Mouse (Mus musculus) CD4-positive naive resting alpha-beta T cell, adult 57 days (primary cell): ENCODE results near the gene Ddx60. TPM values are rescaled to one million over a fixed set of nuclear protein-coding genes. Genes with fewer than 3 reads are reported as not detected.

Source experiments
- total RNA-seq: library from RNA; stranded (reverse); gene quantifications from one replicate; pipeline ENCODE4 v1.2.4, GENCODE M21; 2023

Ddx60 gene
- total RNA-seq: 34.4 TPM

DNA sequence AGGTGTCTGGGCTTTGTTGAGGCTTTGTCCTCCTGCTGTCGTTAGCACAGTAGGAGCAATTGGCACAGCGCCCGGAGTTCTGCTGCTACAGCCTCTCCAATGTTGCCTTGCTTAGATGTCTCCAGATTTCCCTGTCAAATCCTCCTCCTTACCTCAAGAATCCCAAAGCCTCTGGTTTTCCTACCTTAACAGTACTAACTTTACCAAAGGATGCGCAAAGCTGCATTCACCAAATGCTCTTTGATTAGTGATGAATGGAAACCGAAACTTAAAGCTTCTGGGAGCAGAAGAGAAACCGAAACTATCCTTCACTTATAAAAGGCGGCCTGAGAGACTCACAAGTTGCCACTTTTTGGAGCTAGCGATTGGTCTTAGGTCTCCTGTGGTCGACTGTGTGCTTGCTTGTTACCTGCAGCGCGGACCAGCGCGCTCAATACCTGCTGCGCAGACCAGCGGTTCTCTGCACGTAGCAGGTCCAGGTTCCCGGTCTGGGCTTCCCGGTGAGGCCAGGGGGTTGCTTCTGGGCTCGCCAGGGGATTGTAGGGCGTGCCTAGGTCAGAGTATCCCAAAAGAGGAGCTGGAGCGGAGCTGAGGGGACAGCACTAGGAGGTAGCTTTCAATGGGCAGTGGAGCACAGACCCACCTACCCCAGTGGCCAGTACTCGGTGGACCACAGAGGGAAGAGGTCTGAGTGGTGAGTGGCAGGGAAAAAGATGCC, at the start of gene Ddx60:
Ddx60 (plus strand) TSS at position 311 of the 718 bp plus-strand sequence.

DNA sequence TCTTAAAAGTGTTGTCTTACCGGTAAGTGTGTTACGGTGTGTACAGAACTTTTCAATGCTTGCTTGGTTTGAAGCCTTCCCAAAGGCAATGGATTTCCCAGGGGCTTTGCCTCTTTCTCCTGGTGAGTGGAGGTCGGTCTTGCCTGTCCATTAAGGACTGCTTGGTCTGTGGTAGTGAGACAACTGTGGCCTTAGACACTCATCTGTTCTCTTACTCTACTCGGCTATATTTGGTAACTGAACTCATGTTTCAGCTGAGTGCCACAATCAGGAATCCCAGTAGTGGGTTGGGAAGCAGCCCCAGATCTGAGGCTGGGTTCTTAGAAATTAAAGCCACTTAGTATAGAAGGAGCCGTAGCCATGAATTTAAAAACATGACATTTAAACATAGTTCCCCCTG, 25.4 kb upstream of the Ddx60 start, which contains the start of gene Palld:
Palld (minus strand) TSS at position 170 of the 400 bp plus-strand sequence.

Other genes with a start within 250 kb of the Ddx60 start
- gene Palld, start 25.4 kb upstream of the Ddx60 start, total RNA-seq: 4.6 TPM
- gene Anxa10, start 195.1 kb downstream of the Ddx60 start, total RNA-seq: not detected